Mouse (Mus musculus): Measurements from ENCODE around the gene Ltbp3. TPM values are rescaled to one million over a fixed set of nuclear protein-coding genes. Genes with fewer than 3 reads are reported as not detected.
A peak's percentile ranks its signal among the peaks of the same experiment; 100 is the strongest.

Ltbp3 gene
- polyA plus RNA-seq, 1 experiment from 2014 or later = 35.2 TPM

GRCm38 (mm10) chr19:5741641-5742240 lies 1.0 kb downstream of the Ltbp3 start:
- H3K4me1 ChIP-seq (ENCODE audit: control insufficient read depth, insufficient read depth, low read length) = peaks cover 36% of the 10 kb centered on the region
- H3K27me3 ChIP-seq (ENCODE audit: control insufficient read depth, insufficient read depth, low read length) = no peaks in the 10 kb centered on the region
- H3K9ac ChIP-seq (replicated peaks; ENCODE audit: low read depth, low read length) = peak overlapping the region; percentile 89
- peak overlapping the region; percentile 94 for H3K27ac ChIP-seq (ENCODE audit: low read length)
- H3K4me2 ChIP-seq (replicated peaks; ENCODE audit: low read depth, low read length) = peak overlapping the region; percentile 98
- peak overlapping the region; percentile 77 for H3K4me3 ChIP-seq (ENCODE audit: low read depth, low read length)
- H3K9me3 ChIP-seq (ENCODE audit: control insufficient read depth, low read depth, low read length) = no peaks in the 10 kb centered on the region
- under 1% methylated on average over 47 of the region's 55 CpGs for WGBS
- H3K36me3 ChIP-seq (ENCODE audit: control insufficient read depth, insufficient read depth, low read length) = no peaks in the 10 kb centered on the region
- peak; percentile 70 for ATAC-seq (ENCODE audit: insufficient number of reproducible peaks, insufficient read depth, low FRiP score, low read depth)

- 2% methylated on average over 32 of the region's 32 CpGs for WGBS
- Histone ChIP-seq H3K27ac (ENCODE audit: low read length) (peak overlapping the region; percentile 94), H3K4me2 (replicated peaks; ENCODE audit: low read depth, low read length) (peak overlapping the region; percentile 98), H3K4me1 (ENCODE audit: control insufficient read depth, insufficient read depth, low read length) (peaks cover 36% of the 10 kb centered on the region), H3K4me3 (ENCODE audit: low read depth, low read length) (peak overlapping the region; percentile 77), H3K36me3 (ENCODE audit: control insufficient read depth, insufficient read depth, low read length) (no peaks in the 10 kb centered on the region), H3K9ac (replicated peaks; ENCODE audit: low read depth, low read length) (peak overlapping the region; percentile 89), H3K9me3 (ENCODE audit: control insufficient read depth, low read depth, low read length) (no peaks in the 10 kb centered on the region), H3K27me3 (ENCODE audit: control insufficient read depth, insufficient read depth, low read length) (no peaks in the 10 kb centered on the region)
- ATAC-seq (ENCODE audit: insufficient number of reproducible peaks, insufficient read depth, low FRiP score, low read depth) = 0 out of 2 replicates have a peak, but pooled peaks have one; percentile 28
Measured at GRCm38 (mm10) chr19:5742241-5742641, 1.5 kb downstream of the Ltbp3 start.

GRCm38 (mm10) chr19:5743576-5743975 lies 2.9 kb downstream of the Ltbp3 start:
- no peak for ATAC-seq (ENCODE audit: insufficient number of reproducible peaks, insufficient read depth, low FRiP score, low read depth)
- Histone ChIP-seq H3K4me2 (replicated peaks; ENCODE audit: low read depth, low read length) (peak overlapping the region; percentile 98; the same call in 1 of the 2 replicates), H3K27ac (ENCODE audit: low read length) (no peak overlapping the region), H3K4me3 (ENCODE audit: low read depth, low read length) (no peak overlapping the region), H3K27me3 (ENCODE audit: control insufficient read depth, insufficient read depth, low read length) (no peaks in the 10 kb centered on the region), H3K36me3 (ENCODE audit: control insufficient read depth, insufficient read depth, low read length) (no peaks in the 10 kb centered on the region), H3K9ac (replicated peaks; ENCODE audit: low read depth, low read length) (no peak overlapping the region), H3K4me1 (ENCODE audit: control insufficient read depth, insufficient read depth, low read length) (peaks cover 36% of the 10 kb centered on the region), H3K9me3 (ENCODE audit: control insufficient read depth, low read depth, low read length) (no peaks in the 10 kb centered on the region)
- 48% methylated on average over 5 of the region's 5 CpGs for WGBS

- Histone ChIP-seq H3K9ac (replicated peaks; ENCODE audit: low read depth, low read length) (no peak overlapping the region; the same call in 1 of the 2 replicates), H3K9me3 (ENCODE audit: control insufficient read depth, low read depth, low read length) (no peaks in the 10 kb centered on the region), H3K27ac (ENCODE audit: low read length) (no peak overlapping the region), H3K4me1 (ENCODE audit: control insufficient read depth, insufficient read depth, low read length) (peaks cover 31% of the 10 kb centered on the region), H3K27me3 (ENCODE audit: control insufficient read depth, insufficient read depth, low read length) (no peaks in the 10 kb centered on the region), H3K4me2 (replicated peaks; ENCODE audit: low read depth, low read length) (peak overlapping the region; percentile 39), H3K4me3 (ENCODE audit: low read depth, low read length) (peak overlapping the region; percentile 17; the same call in 1 of the 2 replicates), H3K36me3 (ENCODE audit: control insufficient read depth, insufficient read depth, low read length) (no peaks in the 10 kb centered on the region)
- ATAC-seq (ENCODE audit: insufficient number of reproducible peaks, insufficient read depth, low FRiP score, low read depth) = no peak
- 9% methylated on average over 36 of the region's 36 CpGs for WGBS
Measured at GRCm38 (mm10) chr19:5745756-5746710, 5.3 kb downstream of the Ltbp3 start.

GRCm38 (mm10) chr19:5746907-5747363 lies 6.2 kb downstream of the Ltbp3 start:
- Histone ChIP-seq H3K27me3 (ENCODE audit: control insufficient read depth, insufficient read depth, low read length) (no peaks in the 10 kb centered on the region), H3K4me2 (replicated peaks; ENCODE audit: low read depth, low read length) (no peak overlapping the region), H3K9me3 (ENCODE audit: control insufficient read depth, low read depth, low read length) (no peaks in the 10 kb centered on the region), H3K4me1 (ENCODE audit: control insufficient read depth, insufficient read depth, low read length) (peaks cover 26% of the 10 kb centered on the region), H3K9ac (replicated peaks; ENCODE audit: low read depth, low read length) (no peak overlapping the region), H3K27ac (ENCODE audit: low read length) (no peak overlapping the region), H3K4me3 (ENCODE audit: low read depth, low read length) (no peak overlapping the region), H3K36me3 (ENCODE audit: control insufficient read depth, insufficient read depth, low read length) (no peaks in the 10 kb centered on the region)
- WGBS = 40% methylated on average over 12 of the region's 12 CpGs
- no peak for ATAC-seq (ENCODE audit: insufficient number of reproducible peaks, insufficient read depth, low FRiP score, low read depth)

- ATAC-seq (ENCODE audit: insufficient number of reproducible peaks, insufficient read depth, low FRiP score, low read depth) = no peak
- Histone ChIP-seq H3K27me3 (ENCODE audit: control insufficient read depth, insufficient read depth, low read length) (no peaks in the 10 kb centered on the region), H3K4me2 (replicated peaks; ENCODE audit: low read depth, low read length) (no peak overlapping the region), H3K36me3 (ENCODE audit: control insufficient read depth, insufficient read depth, low read length) (no peaks in the 10 kb centered on the region), H3K4me3 (ENCODE audit: low read depth, low read length) (no peak overlapping the region), H3K9me3 (ENCODE audit: control insufficient read depth, low read depth, low read length) (no peaks in the 10 kb centered on the region), H3K27ac (ENCODE audit: low read length) (no peak overlapping the region), H3K9ac (replicated peaks; ENCODE audit: low read depth, low read length) (no peak overlapping the region), H3K4me1 (ENCODE audit: control insufficient read depth, insufficient read depth, low read length) (peaks cover 15% of the 10 kb centered on the region)
- 81% methylated on average over 6 of the region's 6 CpGs for WGBS
Measured at GRCm38 (mm10) chr19:5749476-5749875, 8.8 kb downstream of the Ltbp3 start.

- Histone ChIP-seq H3K9ac (replicated peaks; ENCODE audit: low read depth, low read length) (no peak overlapping the region), H3K36me3 (ENCODE audit: control insufficient read depth, insufficient read depth, low read length) (no peaks in the 10 kb centered on the region), H3K27ac (ENCODE audit: low read length) (no peak overlapping the region), H3K4me2 (replicated peaks; ENCODE audit: low read depth, low read length) (no peak overlapping the region), H3K4me3 (ENCODE audit: low read depth, low read length) (no peak overlapping the region), H3K27me3 (ENCODE audit: control insufficient read depth, insufficient read depth, low read length) (no peaks in the 10 kb centered on the region), H3K9me3 (ENCODE audit: control insufficient read depth, low read depth, low read length) (no peaks in the 10 kb centered on the region), H3K4me1 (ENCODE audit: control insufficient read depth, insufficient read depth, low read length) (peaks cover 8% of the 10 kb centered on the region)
- WGBS = 24% methylated on average over 22 of the region's 22 CpGs
- no peak for ATAC-seq (ENCODE audit: insufficient number of reproducible peaks, insufficient read depth, low FRiP score, low read depth)
Measured at GRCm38 (mm10) chr19:5750951-5751350, 10.2 kb downstream of the Ltbp3 start.

GRCm38 (mm10) chr19:5751742-5752141 lies 11.0 kb downstream of the Ltbp3 start:
- H3K4me1 ChIP-seq (ENCODE audit: control insufficient read depth, insufficient read depth, low read length) = 0 out of 2 replicates have a peak, but pooled peaks cover 5% of the 10 kb centered on the region
- H3K27me3 ChIP-seq (ENCODE audit: control insufficient read depth, insufficient read depth, low read length) = no peaks in the 10 kb centered on the region
- no peak overlapping the region for H3K4me2 ChIP-seq (replicated peaks; ENCODE audit: low read depth, low read length)
- no peak overlapping the region for H3K4me3 ChIP-seq (ENCODE audit: low read depth, low read length)
- ATAC-seq (ENCODE audit: insufficient number of reproducible peaks, insufficient read depth, low FRiP score, low read depth) = no peak
- no peak overlapping the region for H3K27ac ChIP-seq (ENCODE audit: low read length)
- 19% methylated on average over 20 of the region's 20 CpGs for WGBS
- no peaks in the 10 kb centered on the region for H3K36me3 ChIP-seq (ENCODE audit: control insufficient read depth, insufficient read depth, low read length)
- H3K9me3 ChIP-seq (ENCODE audit: control insufficient read depth, low read depth, low read length) = no peaks in the 10 kb centered on the region
- no peak overlapping the region for H3K9ac ChIP-seq (replicated peaks; ENCODE audit: low read depth, low read length)

Measured in stomach, embryonic 14.5 days (tissue).